Mouse (Mus musculus): ENCODE measurements at regions not wholly inside any gene's neighbourhood (a gene's known extent, or its start where the extent isn't known, plus 50 kb on each side); places are given as distances from the start of the nearest gene placed in this dataset.

DNA sequence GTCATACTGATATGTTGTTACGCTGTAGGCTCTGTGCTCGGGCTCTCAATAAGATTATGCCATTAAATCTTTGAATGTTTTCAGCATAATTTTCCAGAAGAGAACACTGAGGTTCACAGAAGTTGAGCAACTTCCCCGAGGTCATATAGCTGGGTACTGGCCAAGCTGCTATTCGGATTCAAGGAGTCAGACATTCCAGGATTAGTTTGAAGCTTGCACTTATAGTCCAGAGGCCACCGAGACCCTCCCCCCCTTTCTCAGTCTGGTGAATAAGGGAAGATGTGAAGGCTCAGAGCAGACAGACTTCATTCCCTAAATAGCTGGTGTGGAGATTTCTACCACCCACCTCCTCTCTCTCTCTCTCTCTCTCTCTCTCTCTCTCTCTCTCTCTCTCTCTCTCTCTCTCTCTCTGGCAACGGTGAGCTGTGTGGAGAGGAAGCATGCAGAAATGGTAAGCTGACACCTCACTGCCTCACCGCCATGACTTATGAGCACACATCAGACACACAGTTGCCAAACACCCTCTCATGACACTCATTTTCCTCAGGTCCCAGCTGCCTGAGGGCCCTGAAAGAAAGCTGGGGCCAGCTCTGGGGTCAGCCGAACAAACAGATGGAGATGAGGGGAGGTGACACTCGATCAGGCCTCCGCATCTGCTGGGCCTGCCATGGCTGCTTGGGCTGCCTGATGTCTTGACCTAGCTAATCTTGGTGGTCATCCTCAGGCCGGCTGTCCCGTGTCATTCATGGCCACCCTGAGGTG is 107.0 kb upstream of the Pdzrn3 start:
- TF ChIP-seq GATA1 (IDR thresholded peaks at IDR 0.05; ENCODE audit: borderline replicate concordance, low read length): no peak
- TF ChIP-seq FLI1 (IDR thresholded peaks at IDR 0.05; ENCODE audit: low read length): no peak

Measured in megakaryocyte, embryonic 14.5 days (primary cell).